Mouse (Mus musculus): ENCODE results near the gene D630036H23Rik. TPM values are rescaled to one million over a fixed set of nuclear protein-coding genes. Genes with fewer than 3 reads are reported as not detected.

Gene D630036H23Rik
- polyA plus RNA-seq, 1 experiment from 2014 or later: 1.0 TPM

- no peak overlapping the region for H3K27ac ChIP-seq
- no peaks in the 10 kb centered on the region for H3K4me1 ChIP-seq
- no peak overlapping the region for H3K4me3 ChIP-seq (replicated peaks)
- no peak overlapping the region for H3K9ac ChIP-seq
- ATAC-seq (replicated peaks; ENCODE audit: low FRiP score): no peak
- WGBS: 85% methylated on average over 4 of the region's 4 CpGs
- no peaks in the 10 kb centered on the region for H3K36me3 ChIP-seq
- H3K4me2 ChIP-seq: no peak overlapping the region
- H3K27me3 ChIP-seq: no peaks in the 10 kb centered on the region
- no peaks in the 10 kb centered on the region for H3K9me3 ChIP-seq (replicated peaks)
Observed at GRCm38 (mm10) chr12:36364013-36364412, 18.0 kb downstream of the D630036H23Rik start.

GRCm38 (mm10) chr12:36360693-36361092 lies 21.3 kb downstream of the D630036H23Rik start:
- ATAC-seq (replicated peaks; ENCODE audit: low FRiP score): no peak
- 93% methylated on average over 5 of the region's 5 CpGs for WGBS

GRCm38 (mm10) chr12:36360064-36360463 lies 21.9 kb downstream of the D630036H23Rik start:
- 90% methylated on average over 3 of the region's 3 CpGs for WGBS
- H3K27ac ChIP-seq: no peak overlapping the region

More at GRCm38 (mm10) chr12:36360693-36361092, 21.3 kb downstream of the D630036H23Rik start:
- Histone ChIP-seq H3K36me3 (no peaks in the 10 kb centered on the region), H3K9me3 (replicated peaks) (no peaks in the 10 kb centered on the region), H3K9ac (no peak overlapping the region), H3K4me1 (no peaks in the 10 kb centered on the region), H3K27ac (no peak overlapping the region), H3K27me3 (no peaks in the 10 kb centered on the region), H3K4me3 (replicated peaks) (no peak overlapping the region), H3K4me2 (no peak overlapping the region)

GRCm38 (mm10) chr12:36344131-36344530 lies 37.9 kb downstream of the D630036H23Rik start:
- ATAC-seq (replicated peaks; ENCODE audit: low FRiP score): no peak
- Histone ChIP-seq H3K9ac (no peak overlapping the region), H3K36me3 (no peaks in the 10 kb centered on the region), H3K4me3 (replicated peaks) (no peak overlapping the region), H3K27me3 (no peaks in the 10 kb centered on the region), H3K4me1 (no peaks in the 10 kb centered on the region), H3K9me3 (replicated peaks) (no peaks in the 10 kb centered on the region), H3K4me2 (no peak overlapping the region), H3K27ac (no peak overlapping the region)
- WGBS: 73% methylated on average over 4 of the region's 4 CpGs

More at GRCm38 (mm10) chr12:36360064-36360463, 21.9 kb downstream of the D630036H23Rik start:
- Histone ChIP-seq H3K9ac (no peak overlapping the region), H3K36me3 (no peaks in the 10 kb centered on the region), H3K4me2 (no peak overlapping the region), H3K4me3 (replicated peaks) (no peak overlapping the region), H3K4me1 (no peaks in the 10 kb centered on the region), H3K9me3 (replicated peaks) (no peaks in the 10 kb centered on the region), H3K27me3 (no peaks in the 10 kb centered on the region)
- no peak for ATAC-seq (replicated peaks; ENCODE audit: low FRiP score)

DNA sequence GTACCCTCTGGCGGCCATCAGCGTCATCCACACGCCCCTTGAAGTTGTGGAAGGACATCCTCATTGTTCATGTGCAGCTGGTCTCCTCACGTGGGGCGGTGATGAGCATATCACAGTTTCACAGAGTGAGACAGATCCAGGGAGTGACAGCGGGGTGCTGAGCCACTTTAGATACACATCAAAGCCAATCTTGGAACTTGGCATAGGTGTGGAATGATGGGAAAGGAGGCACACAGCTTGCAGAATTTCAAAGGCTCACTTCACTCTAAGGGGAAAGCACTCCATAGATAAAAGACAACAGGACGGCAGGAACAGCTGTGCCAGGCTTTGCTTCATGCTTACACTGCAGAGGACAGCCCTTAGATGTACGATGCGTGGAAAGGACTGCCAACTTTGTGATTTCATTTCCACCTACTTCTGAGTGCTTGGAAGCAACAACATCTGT lies 48.1 kb downstream of the D630036H23Rik start:
- Histone ChIP-seq H3K9me3 (replicated peaks) (no peaks in the 10 kb centered on the region), H3K9ac (no peak overlapping the region), H3K4me2 (no peak overlapping the region), H3K4me3 (replicated peaks) (no peak overlapping the region), H3K27me3 (no peaks in the 10 kb centered on the region), H3K27ac (no peak overlapping the region), H3K36me3 (no peaks in the 10 kb centered on the region), H3K4me1 (no peaks in the 10 kb centered on the region)
- no peak for ATAC-seq (replicated peaks; ENCODE audit: low FRiP score)
- 75% methylated on average over 9 of the region's 9 CpGs for WGBS

DNA sequence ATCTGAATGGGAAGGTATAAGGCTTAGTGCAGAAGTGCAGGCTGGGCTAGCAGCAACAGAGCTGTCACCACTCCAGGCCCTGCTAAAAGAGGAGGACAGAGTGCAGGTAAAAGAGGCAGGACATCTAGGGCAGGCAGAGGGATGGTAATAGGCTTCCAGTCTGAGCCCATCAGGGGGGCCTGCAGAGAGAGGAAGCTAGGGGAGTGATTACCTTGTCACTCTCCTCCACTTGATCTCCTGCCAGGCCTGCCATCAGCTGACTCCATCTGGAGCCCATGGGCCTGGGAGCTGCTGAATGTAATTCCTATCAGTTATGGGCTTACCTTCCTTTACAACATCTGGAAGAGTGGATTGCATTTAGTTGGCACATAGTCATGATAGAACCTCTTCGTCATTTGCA lies 49.3 kb downstream of the D630036H23Rik start:
- H3K27ac ChIP-seq: no peak overlapping the region
- no peak overlapping the region for H3K9ac ChIP-seq
- no peaks in the 10 kb centered on the region for H3K27me3 ChIP-seq
- H3K4me3 ChIP-seq (replicated peaks): no peak overlapping the region
- H3K4me1 ChIP-seq: no peaks in the 10 kb centered on the region
- H3K36me3 ChIP-seq: no peaks in the 10 kb centered on the region
- no peaks in the 10 kb centered on the region for H3K9me3 ChIP-seq (replicated peaks)
- no peak for ATAC-seq (replicated peaks; ENCODE audit: low FRiP score)
- WGBS: 87% methylated on average over 1 of the region's 1 CpGs
- no peak overlapping the region for H3K4me2 ChIP-seq

Other genes starting within 250 kb of the D630036H23Rik start
- 36.3 and 36.9 TPM in 2 replicates for gene Ankmy2, start 225.1 kb downstream of the D630036H23Rik start, polyA plus RNA-seq (2015; fragmentation: Nextera tagmentation; extraction: Ambion mirVana)
- gene Bzw2, start 224.1 kb downstream of the D630036H23Rik start, polyA plus RNA-seq (2015; fragmentation: Nextera tagmentation; extraction: Ambion mirVana): 221 and 225 TPM in 2 replicates
- gene Lrrc72, start 128.8 kb downstream of the D630036H23Rik start, polyA plus RNA-seq (2015; fragmentation: Nextera tagmentation; extraction: Ambion mirVana): not detected in 2 replicates
- gene Sostdc1, start 68.0 kb downstream of the D630036H23Rik start, polyA plus RNA-seq (2015; fragmentation: Nextera tagmentation; extraction: Ambion mirVana): 98.6 and 101 TPM in 2 replicates
- gene Ispd, start 731 bp downstream of the D630036H23Rik start, polyA plus RNA-seq (2015; fragmentation: Nextera tagmentation; extraction: Ambion mirVana): 15.2 and 16.8 TPM in 2 replicates

Data from kidney, embryonic 15.5 days (tissue).